Mouse (Mus musculus) G1E (cell line): ENCODE data around the gene H1f0. TPM values are rescaled to one million over a fixed set of nuclear protein-coding genes. Genes with fewer than 3 reads are reported as not detected.
A peak's percentile ranks its signal among the peaks of the same experiment; 100 is the strongest.

ENCODE experiments used
- ATAC-seq: 2 replicates; pipeline ENCODE4 v1.8.0; 2016; ENCODE audit warnings: mild to moderate bottlenecking; ENCODE audit not compliant: insufficient number of reproducible peaks, poor library complexity, low FRiP score, severe bottlenecking; ENCODE audit errors: extremely low read depth
- DNase-seq: peaks from one replicate; pipeline ENCODE4 v3.0.0; 2012; ENCODE audit warnings: low spot score
- H3K27me3 ChIP-seq: 2 replicates; pipeline ENCODE4 v1.6.1; 2012; ENCODE audit warnings: mild to moderate bottlenecking, low read length, inconsistent platforms; ENCODE audit not compliant: insufficient read depth
- H3K36me3 ChIP-seq: replicated peaks from 2 replicates; pipeline ENCODE3; 2012; ENCODE audit warnings: mild to moderate bottlenecking, inconsistent platforms
- H3K4me1 ChIP-seq: 2 replicates; pipeline ENCODE4 v1.6.1; 2012; ENCODE audit warnings: low read depth, low read length, inconsistent platforms, mixed read lengths; ENCODE audit not compliant: insufficient read depth
- H3K4me3 ChIP-seq: 2 replicates; pipeline ENCODE4 v1.5.1; 2012; ENCODE audit warnings: low read depth, mild to moderate bottlenecking, inconsistent platforms, low read length, moderate library complexity, mixed read lengths
- H3K9me3 ChIP-seq: replicated peaks from 2 replicates; pipeline ENCODE4 v1.6.1; 2012; ENCODE audit warnings: inconsistent platforms
- CTCF ChIP-seq: IDR thresholded peaks from 2 replicates; pipeline ENCODE4 v1.5.1; 2012; ENCODE audit warnings: low read depth, low read length, inconsistent platforms, mixed read lengths
- GATA1 ChIP-seq: IDR thresholded peaks from 2 replicates; pipeline ENCODE4 v1.6.1; 2012; ENCODE audit warnings: borderline replicate concordance, low read length, inconsistent platforms, mixed read lengths
- GATA2 ChIP-seq: IDR thresholded peaks from 2 replicates; pipeline ENCODE4 v1.6.1; 2012; ENCODE audit warnings: low read depth, low read length, inconsistent platforms, borderline replicate concordance
- POLR2AphosphoS5 ChIP-seq: IDR thresholded peaks from 2 replicates; pipeline ENCODE4 v1.6.1; 2012; ENCODE audit warnings: low read depth, low read length, inconsistent platforms; ENCODE audit not compliant: insufficient replicate concordance
- TAL1 ChIP-seq: conservative IDR thresholded peaks from 2 replicates; pipeline ENCODE4 v1.6.1; 2012; ENCODE audit warnings: low read depth, low read length, inconsistent platforms, mixed read lengths
- polyA plus RNA-seq: library from polyadenylated mRNA; stranded (reverse); fragments of >175 nt; gene quantifications from 2 replicates; pipeline ENCODE4 v1.2.3, GENCODE M21; 2012
- total RNA-seq, 2 experiments: library from RNA; stranded (forward) in 1 of 2; stranded (reverse) in 1 of 2; fragments of 200-1000 nt in 1 of 2; fragments of >200 nt in 1 of 2; fragmentation: Nextera tagmentation in 1 of 2; gene quantifications; 2 replicates each; pipeline ENCODE4 v1.2.3; 2014 to 2017

H1f0 gene
- total and polyA plus RNA-seq, 3 experiments = 0.05 to 0.16 TPM; not detected in 1

GRCm38 (mm10) chr15:79074446-79074845 lies 46.2 kb downstream of the H1f0 start:
- Histone ChIP-seq H3K27me3 (no peaks in the 10 kb centered on the region), H3K4me3 (peak overlapping the region; percentile 93), H3K4me1 (peaks cover 38% of the 10 kb centered on the region), H3K36me3 (peaks cover 36% of the 10 kb centered on the region), H3K9me3 (no peaks in the 10 kb centered on the region)
- ATAC-seq (no peak), DNase-seq (no peak)
- no peak for TF ChIP-seq TAL1
- no peak for TF ChIP-seq GATA2
- TF ChIP-seq POLR2AphosphoS5 = no peak
- TF ChIP-seq GATA1 = no peak
- no peak for TF ChIP-seq CTCF

- Histone ChIP-seq H3K27me3 (no peaks in the 10 kb centered on the region), H3K4me3 (peak within 1 kb of the TSS; percentile 93), H3K4me1 (peaks cover 39% of the 10 kb centered on the region), H3K9me3 (no peaks in the 10 kb centered on the region), H3K36me3 (peaks cover 41% of the 10 kb centered on the region)
- ATAC-seq (peak; percentile 84), DNase-seq (peak; percentile 83)
- no peak for TF ChIP-seq GATA1
- TF ChIP-seq GATA2 = no peak
- TF ChIP-seq POLR2AphosphoS5 = no peak
- TF ChIP-seq TAL1 = no peak
- no peak for TF ChIP-seq CTCF
These were observed 46.8 kb downstream of the H1f0 start, which contains the start of gene Eif3l for GRCm38 (mm10) chr15:79074913-79075532. Eif3l (plus strand) TSS chr15:79075179.

GRCm38 (mm10) chr15:79075658-79076365 lies 47.6 kb downstream of the H1f0 start:
- H3K4me3 ChIP-seq = peak overlapping the region; percentile 93
- peaks cover 39% of the 10 kb centered on the region for H3K4me1 ChIP-seq
- ATAC-seq (no peak), DNase-seq (peak; percentile 23)
- no peaks in the 10 kb centered on the region for H3K27me3 ChIP-seq
- peaks cover 48% of the 10 kb centered on the region for H3K36me3 ChIP-seq
- TF ChIP-seq GATA2 = no peak
- TF ChIP-seq TAL1 = no peak
- TF ChIP-seq GATA1 = no peak
- no peak for TF ChIP-seq POLR2AphosphoS5
- TF ChIP-seq CTCF = no peak
- no peaks in the 10 kb centered on the region for H3K9me3 ChIP-seq

- TF ChIP-seq TAL1 (no peak), GATA1 (no peak), CTCF (no peak), POLR2AphosphoS5 (no peak), GATA2 (no peak)
These were observed 51.3 kb downstream of the H1f0 start for GRCm38 (mm10) chr15:79079567-79079966.

More at GRCm38 (mm10) chr15:79079567-79079966, 51.3 kb downstream of the H1f0 start:
- ATAC-seq (no peak), DNase-seq (no peak)
- Histone ChIP-seq H3K4me3 (no peak overlapping the region), H3K4me1 (peaks cover 36% of the 10 kb centered on the region), H3K9me3 (no peaks in the 10 kb centered on the region), H3K27me3 (no peaks in the 10 kb centered on the region), H3K36me3 (peaks cover 85% of the 10 kb centered on the region)

Other genes starting within 250 kb of the H1f0 start
- gene Card10, start 225.4 kb upstream of the H1f0 start, total RNA-seq (2014; fragmentation: Nextera tagmentation) = not detected in 2 replicates
- gene Card10, start 225.4 kb upstream of the H1f0 start, total RNA-seq (2017) = not detected in 2 replicates
- gene Card10, start 225.4 kb upstream of the H1f0 start, polyA plus RNA-seq = not detected in 2 replicates
- not detected in 2 replicates for gene Cdc42ep1, start 185.8 kb upstream of the H1f0 start, total RNA-seq (2014; fragmentation: Nextera tagmentation)
- gene Cdc42ep1, start 185.8 kb upstream of the H1f0 start, total RNA-seq (2017) = 0.11 TPM in 1 of 2 replicates, not detected in the other
- gene Cdc42ep1, start 185.8 kb upstream of the H1f0 start, polyA plus RNA-seq = not detected in 2 replicates
- not detected in 2 replicates for gene Lgals2, start 172.9 kb upstream of the H1f0 start, total RNA-seq (2014; fragmentation: Nextera tagmentation)
- gene Lgals2, start 172.9 kb upstream of the H1f0 start, total RNA-seq (2017) = not detected in 2 replicates
- gene Lgals2, start 172.9 kb upstream of the H1f0 start, polyA plus RNA-seq = not detected in 2 replicates
- 52.6 and 60.2 TPM in 2 replicates for gene Gga1, start 151.3 kb upstream of the H1f0 start, total RNA-seq (2014; fragmentation: Nextera tagmentation)
- 9.6 and 10.0 TPM in 2 replicates for gene Gga1, start 151.3 kb upstream of the H1f0 start, total RNA-seq (2017)
- gene Gga1, start 151.3 kb upstream of the H1f0 start, polyA plus RNA-seq = 158 and 177 TPM in 2 replicates
- not detected in 2 replicates for gene Gm49510, start 128.8 kb upstream of the H1f0 start, total RNA-seq (2014; fragmentation: Nextera tagmentation)
- 1.3 and 1.4 TPM in 2 replicates for gene Gm49510, start 128.8 kb upstream of the H1f0 start, total RNA-seq (2017)
- 6.3 and 8.2 TPM in 2 replicates for gene Gm49510, start 128.8 kb upstream of the H1f0 start, polyA plus RNA-seq
- gene Sh3bp1, start 128.7 kb upstream of the H1f0 start, total RNA-seq (2014; fragmentation: Nextera tagmentation) = 207 and 231 TPM in 2 replicates
- 32.7 and 34.1 TPM in 2 replicates for gene Sh3bp1, start 128.7 kb upstream of the H1f0 start, total RNA-seq (2017)
- gene Sh3bp1, start 128.7 kb upstream of the H1f0 start, polyA plus RNA-seq = 1,400 and 1,821 TPM in 2 replicates
- gene Pdxp, start 114.5 kb upstream of the H1f0 start, total RNA-seq (2014; fragmentation: Nextera tagmentation) = 26.6 and 31.4 TPM in 2 replicates
- 13.9 and 18.1 TPM in 2 replicates for gene Pdxp, start 114.5 kb upstream of the H1f0 start, total RNA-seq (2017)
- gene Pdxp, start 114.5 kb upstream of the H1f0 start, polyA plus RNA-seq = 39.7 and 40.6 TPM in 2 replicates
- 558 and 607 TPM in 2 replicates for gene Lgals1, start 101.7 kb upstream of the H1f0 start, total RNA-seq (2014; fragmentation: Nextera tagmentation)
- 3,673 and 4,536 TPM in 2 replicates for gene Lgals1, start 101.7 kb upstream of the H1f0 start, total RNA-seq (2017)
- 1,469 and 2,086 TPM in 2 replicates for gene Lgals1, start 101.7 kb upstream of the H1f0 start, polyA plus RNA-seq
- gene Nol12, start 93.5 kb upstream of the H1f0 start, total RNA-seq (2014; fragmentation: Nextera tagmentation) = 13.2 and 25.6 TPM in 2 replicates
- gene Nol12, start 93.5 kb upstream of the H1f0 start, total RNA-seq (2017) = 20.1 and 24.2 TPM in 2 replicates
- gene Nol12, start 93.5 kb upstream of the H1f0 start, polyA plus RNA-seq = 15.9 and 16.7 TPM in 2 replicates
- gene Triobp, start 80.7 kb upstream of the H1f0 start, total RNA-seq (2014; fragmentation: Nextera tagmentation) = 67.0 and 104 TPM in 2 replicates
- gene Triobp, start 80.7 kb upstream of the H1f0 start, total RNA-seq (2017) = 23.6 and 24.4 TPM in 2 replicates
- gene Triobp, start 80.7 kb upstream of the H1f0 start, polyA plus RNA-seq = 42.5 and 45.6 TPM in 2 replicates
- gene Galr3, start 13.4 kb downstream of the H1f0 start, total RNA-seq (2014; fragmentation: Nextera tagmentation) = not detected in 2 replicates
- not detected in 2 replicates for gene Galr3, start 13.4 kb downstream of the H1f0 start, total RNA-seq (2017)
- gene Galr3, start 13.4 kb downstream of the H1f0 start, polyA plus RNA-seq = not detected in 2 replicates
- 15.7 and 23.7 TPM in 2 replicates for gene Ankrd54, start 34.4 kb downstream of the H1f0 start, total RNA-seq (2014; fragmentation: Nextera tagmentation)
- 15.8 and 19.0 TPM in 2 replicates for gene Ankrd54, start 34.4 kb downstream of the H1f0 start, total RNA-seq (2017)
- 37.8 and 51.9 TPM in 2 replicates for gene Ankrd54, start 34.4 kb downstream of the H1f0 start, polyA plus RNA-seq
- gene Eif3l, start 46.7 kb downstream of the H1f0 start, total RNA-seq (2014; fragmentation: Nextera tagmentation) = 134 and 145 TPM in 2 replicates
- 261 and 285 TPM in 2 replicates for gene Eif3l, start 46.7 kb downstream of the H1f0 start, total RNA-seq (2017)
- gene Eif3l, start 46.7 kb downstream of the H1f0 start, polyA plus RNA-seq = 20.8 and 30.9 TPM in 2 replicates
- 10.4 and 11.5 TPM in 2 replicates for gene Micall1, start 80.4 kb downstream of the H1f0 start, total RNA-seq (2014; fragmentation: Nextera tagmentation)
- gene Micall1, start 80.4 kb downstream of the H1f0 start, total RNA-seq (2017) = 3.7 and 4.5 TPM in 2 replicates
- 19.9 and 20.5 TPM in 2 replicates for gene Micall1, start 80.4 kb downstream of the H1f0 start, polyA plus RNA-seq
- gene Polr2f, start 112.6 kb downstream of the H1f0 start, total RNA-seq (2014; fragmentation: Nextera tagmentation) = 143 and 147 TPM in 2 replicates
- 97.0 and 109 TPM in 2 replicates for gene Polr2f, start 112.6 kb downstream of the H1f0 start, total RNA-seq (2017)
- 210 and 266 TPM in 2 replicates for gene Polr2f, start 112.6 kb downstream of the H1f0 start, polyA plus RNA-seq
- gene 1700088E04Rik, start 112.8 kb downstream of the H1f0 start, total RNA-seq (2014; fragmentation: Nextera tagmentation) = 1.4 and 2.8 TPM in 2 replicates
- 1.6 and 2.2 TPM in 2 replicates for gene 1700088E04Rik, start 112.8 kb downstream of the H1f0 start, total RNA-seq (2017)
- gene 1700088E04Rik, start 112.8 kb downstream of the H1f0 start, polyA plus RNA-seq = 0.46 and 0.50 TPM in 2 replicates
- not detected in 2 replicates for gene Sox10, start 136.8 kb downstream of the H1f0 start, total RNA-seq (2014; fragmentation: Nextera tagmentation)
- gene Sox10, start 136.8 kb downstream of the H1f0 start, total RNA-seq (2017) = 0.11 TPM in 1 of 2 replicates, not detected in the other
- not detected in 2 replicates for gene Sox10, start 136.8 kb downstream of the H1f0 start, polyA plus RNA-seq
- 10.0 and 10.2 TPM in 2 replicates for gene Pick1, start 200.7 kb downstream of the H1f0 start, total RNA-seq (2014; fragmentation: Nextera tagmentation)
- 14.2 and 14.6 TPM in 2 replicates for gene Pick1, start 200.7 kb downstream of the H1f0 start, total RNA-seq (2017)
- gene Pick1, start 200.7 kb downstream of the H1f0 start, polyA plus RNA-seq = 19.7 and 21.0 TPM in 2 replicates
- not detected in 2 replicates for gene Gm49486, start 200.9 kb downstream of the H1f0 start, total RNA-seq (2014; fragmentation: Nextera tagmentation)
- 0.11 and 0.29 TPM in 2 replicates for gene Gm49486, start 200.9 kb downstream of the H1f0 start, total RNA-seq (2017)
- 0.03 TPM in 1 of 2 replicates, not detected in the other for gene Gm49486, start 200.9 kb downstream of the H1f0 start, polyA plus RNA-seq
- not detected in 2 replicates for gene Slc16a8, start 226.3 kb downstream of the H1f0 start, total RNA-seq (2014; fragmentation: Nextera tagmentation)
- gene Slc16a8, start 226.3 kb downstream of the H1f0 start, total RNA-seq (2017) = not detected in 2 replicates
- gene Slc16a8, start 226.3 kb downstream of the H1f0 start, polyA plus RNA-seq = not detected in 2 replicates